Mouse (Mus musculus) gastrocnemius, postnatal 10 days (tissue): Measurements from ENCODE around the gene Ptges3l. TPM values are rescaled to one million over a fixed set of nuclear protein-coding genes. Genes with fewer than 3 reads are reported as not detected.
A peak's percentile ranks its signal among the peaks of the same experiment; 100 is the strongest.
"Not testable (repeated sequence)": the region's sequence is repeated elsewhere in the genome, so short reads cannot be mapped to it uniquely, and the experiment has no call there.

ENCODE experiments used
- DNase-seq: peaks from one replicate; pipeline ENCODE4 v3.0.0; 2021; ENCODE audit warnings: mixed read lengths
- total RNA-seq, 2 experiments: library from RNA; stranded (reverse); gene quantifications; 2 replicates each; pipeline ENCODE4 v1.2.3; 2021

Ptges3l gene
- total RNA-seq, 2 experiments from 2014 or later = 90.6 to 101 TPM

- DNase-seq = no peak
These were observed 32.5 kb upstream of the Ptges3l start for GRCm38 (mm10) chr11:101457631-101458030.

GRCm38 (mm10) chr11:101455627-101456026, 30.5 kb upstream of the Ptges3l start:
- no peak for DNase-seq

- no peak for DNase-seq
These were observed 29.6 kb upstream of the Ptges3l start for GRCm38 (mm10) chr11:101454702-101455101.

GRCm38 (mm10) chr11:101452093-101452774, 27.1 kb upstream of the Ptges3l start:
- DNase-seq = no peak

GRCm38 (mm10) chr11:101451536-101451935, 26.4 kb upstream of the Ptges3l start:
- DNase-seq = no peak

GRCm38 (mm10) chr11:101450394-101450793, 25.3 kb upstream of the Ptges3l start:
- DNase-seq = no peak

GRCm38 (mm10) chr11:101449596-101449995, 24.5 kb upstream of the Ptges3l start:
- not testable (repeated sequence) for DNase-seq

GRCm38 (mm10) chr11:101448899-101449298, 23.8 kb upstream of the Ptges3l start:
- no peak for DNase-seq

GRCm38 (mm10) chr11:101448274-101448746, 23.2 kb upstream of the Ptges3l start, which contains the start of gene Ifi35:
Gene Ifi35 (plus strand): TSS chr11:101448407.
- DNase-seq = peak; percentile 58

- DNase-seq = no peak
These were observed 22.7 kb upstream of the Ptges3l start for GRCm38 (mm10) chr11:101447786-101448185.

- DNase-seq = not testable (repeated sequence)
These were observed 21.7 kb upstream of the Ptges3l start for GRCm38 (mm10) chr11:101446860-101447259.

GRCm38 (mm10) chr11:101446319-101446718, 21.2 kb upstream of the Ptges3l start:
- no peak for DNase-seq

GRCm38 (mm10) chr11:101442760-101443159, 17.6 kb upstream of the Ptges3l start:
- DNase-seq = no peak

- peak; percentile 87 for DNase-seq
These were observed 17.1 kb upstream of the Ptges3l start, which contains the start of gene Rpl27 for GRCm38 (mm10) chr11:101442127-101442693. Gene Rpl27 (plus strand): TSS chr11:101442298.

- not testable (repeated sequence) for DNase-seq
These were observed 16.5 kb upstream of the Ptges3l start for GRCm38 (mm10) chr11:101441450-101442126.

GRCm38 (mm10) chr11:101438006-101438405, 12.9 kb upstream of the Ptges3l start:
- DNase-seq = not testable (repeated sequence)

GRCm38 (mm10) chr11:101436916-101437315, 11.8 kb upstream of the Ptges3l start:
- no peak for DNase-seq

GRCm38 (mm10) chr11:101435831-101436230, 10.7 kb upstream of the Ptges3l start:
- no peak for DNase-seq

- no peak for DNase-seq
These were observed 8.3 kb upstream of the Ptges3l start for GRCm38 (mm10) chr11:101433396-101433795.

GRCm38 (mm10) chr11:101431327-101431726, 6.2 kb upstream of the Ptges3l start:
- DNase-seq = no peak

- DNase-seq = no peak
These were observed 1.0 kb upstream of the Ptges3l start for GRCm38 (mm10) chr11:101426165-101426564.

GRCm38 (mm10) chr11:101424105-101424851, 855 bp downstream of the Ptges3l start, which contains the start of gene Gm27029:
Gene Gm27029 (minus strand): TSS chr11:101424796.
- peak; percentile 25 for DNase-seq
